Mouse (Mus musculus) liver, embryonic 15.5 days (tissue): ENCODE measurements around the gene Gzmk. TPM values are rescaled to one million over a fixed set of nuclear protein-coding genes. Genes with fewer than 3 reads are reported as not detected.

Source experiments
- ATAC-seq: fragments of 200-750 bp; cut with Nextera tagmentation; 2 replicates; pipeline ENCODE4 v1.8.0; 2017; ENCODE audit warnings: moderate number of reproducible peaks, mild to moderate bottlenecking, moderate library complexity; ENCODE audit not compliant: insufficient read depth
- H3K27ac ChIP-seq: fragments of 300-500 bp; sonication (generic); replicated peaks from 2 replicates; pipeline ENCODE4 v1.5.1; 2015; ENCODE audit warnings: mild to moderate bottlenecking, inconsistent platforms
- H3K27me3 ChIP-seq: fragments of 300-500 bp; sonication (generic); 2 replicates; pipeline ENCODE4 v1.6.1; 2015; ENCODE audit warnings: mild to moderate bottlenecking, inconsistent platforms
- H3K36me3 ChIP-seq: fragments of 300-500 bp; sonication (generic); replicated peaks from 2 replicates; pipeline ENCODE4 v1.6.1; 2015; ENCODE audit warnings: moderate library complexity, mild to moderate bottlenecking, inconsistent platforms
- H3K4me1 ChIP-seq: fragments of 300-500 bp; sonication (generic); replicated peaks from 2 replicates; pipeline ENCODE4 v1.6.1; 2015; ENCODE audit warnings: inconsistent platforms
- H3K4me2 ChIP-seq: fragments of 300-500 bp; sonication (generic); 2 replicates; pipeline ENCODE4 v1.6.1; 2015; ENCODE audit warnings: moderate library complexity, mild to moderate bottlenecking, inconsistent platforms
- H3K4me3 ChIP-seq: fragments of 300-500 bp; sonication (generic); replicated peaks from 2 replicates; pipeline ENCODE4 v1.5.1; 2015; ENCODE audit warnings: mild to moderate bottlenecking, inconsistent platforms
- H3K9ac ChIP-seq: fragments of 300-500 bp; sonication (generic); 2 replicates; pipeline ENCODE4 v1.6.1; 2015; ENCODE audit warnings: moderate library complexity, mild to moderate bottlenecking, inconsistent platforms
- H3K9me3 ChIP-seq: fragments of 300-500 bp; sonication (generic); replicated peaks from 2 replicates; pipeline ENCODE4 v1.6.1; 2016; ENCODE audit warnings: inconsistent platforms
- WGBS: fragments of 180-500 bp; shearing (Covaris S2); methylation state at CpG from one replicate; pipeline ENCODE4 v1.1.7; 2015; ENCODE audit warnings: mixed read lengths; ENCODE audit not compliant: insufficient replicate concordance; 5-methylcytosine and 5-hydroxymethylcytosine counted together
- polyA plus RNA-seq: library from polyadenylated mRNA; unstranded; fragments of >200 nt; fragmentation: Nextera tagmentation; extraction: Ambion mirVana; gene quantifications from 2 replicates; pipeline ENCODE4 v1.2.1, GENCODE M21; 2015

Gzmk gene
- polyA plus RNA-seq, 1 experiment from 2014 or later: not detected

DNA sequence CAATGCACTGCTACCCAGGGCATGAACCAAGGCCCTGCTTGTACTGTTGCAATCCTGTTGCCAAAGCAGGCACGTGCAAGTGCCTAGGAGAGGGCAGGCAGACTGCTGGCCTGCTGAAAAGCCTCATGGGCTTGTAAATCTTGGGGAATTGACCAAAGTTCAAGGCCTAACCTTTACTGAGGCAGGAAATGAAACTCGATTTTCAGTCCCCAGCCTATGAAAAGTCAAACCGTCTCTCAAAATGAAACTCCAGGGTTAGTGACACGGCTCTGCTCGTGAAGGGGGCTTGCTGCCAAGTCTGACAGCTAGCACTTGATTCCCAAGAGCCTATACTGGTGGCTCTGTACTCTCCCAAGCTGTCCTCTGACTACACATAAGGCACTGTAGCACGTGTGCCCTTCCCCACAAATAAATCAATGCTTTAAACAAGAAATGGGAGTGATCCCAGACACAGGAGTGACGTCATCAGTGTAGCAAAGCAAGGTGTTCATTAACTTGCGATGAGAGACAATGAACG is 57.6 kb downstream of the Gzmk start:
- no peak for ATAC-seq
- Histone ChIP-seq H3K9me3 (no peaks in the 10 kb centered on the region), H3K36me3 (no peaks in the 10 kb centered on the region), H3K4me3 (no peak overlapping the region), H3K4me1 (no peaks in the 10 kb centered on the region), H3K4me2 (no peak overlapping the region), H3K27ac (no peak overlapping the region), H3K27me3 (no peaks in the 10 kb centered on the region), H3K9ac (no peak overlapping the region)
- 46% methylated on average over 9 of the region's 9 CpGs for WGBS

DNA sequence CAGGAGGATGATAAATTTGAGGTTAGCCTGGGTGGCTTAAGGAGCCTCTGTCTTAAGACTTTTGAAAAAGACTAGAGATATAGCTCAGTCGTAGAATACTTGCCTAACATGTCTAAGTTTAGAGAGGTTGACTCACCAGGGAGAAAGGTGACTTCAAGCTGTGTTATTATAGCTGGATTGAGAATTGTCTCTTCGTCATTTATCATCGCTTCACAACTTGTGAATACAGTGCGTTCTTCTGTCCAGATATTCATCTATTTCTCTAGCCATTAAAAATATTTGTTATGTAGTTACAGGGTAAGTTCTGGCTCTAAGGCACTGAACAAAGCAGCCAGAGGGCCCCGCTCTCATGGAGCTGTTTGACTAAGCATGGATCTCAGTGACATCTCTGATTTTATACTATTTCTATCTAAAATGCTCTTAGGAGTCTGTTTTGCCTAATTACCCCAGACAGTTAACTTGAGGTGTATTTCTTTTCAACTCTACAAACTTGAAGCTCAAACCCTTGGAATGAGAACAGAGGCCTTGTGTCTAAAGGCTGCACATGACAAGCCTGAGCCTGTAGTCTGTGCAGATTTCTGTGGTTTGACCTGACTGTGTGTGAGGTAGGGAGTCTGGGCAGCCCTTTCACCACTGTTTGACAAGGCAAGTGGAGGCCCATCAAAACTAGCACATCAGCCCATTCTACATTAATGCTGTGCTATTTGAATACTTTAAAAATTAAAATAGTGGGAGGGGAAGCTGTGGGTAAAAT is 61.3 kb downstream of the Gzmk start:
- Histone ChIP-seq H3K4me3 (no peak overlapping the region), H3K27me3 (no peaks in the 10 kb centered on the region), H3K36me3 (no peaks in the 10 kb centered on the region), H3K27ac (no peak overlapping the region), H3K9me3 (no peaks in the 10 kb centered on the region), H3K4me2 (no peak overlapping the region), H3K9ac (no peak overlapping the region), H3K4me1 (no peaks in the 10 kb centered on the region)
- WGBS: 71% methylated on average over 5 of the region's 5 CpGs
- ATAC-seq: no peak

GRCm38 (mm10) chr13:113151556-113151955 is 74.2 kb downstream of the Gzmk start:
- no peak overlapping the region for H3K4me2 ChIP-seq
- H3K27ac ChIP-seq: no peak overlapping the region
- no peak overlapping the region for H3K4me3 ChIP-seq
- no peaks in the 10 kb centered on the region for H3K9me3 ChIP-seq
- H3K36me3 ChIP-seq: no peaks in the 10 kb centered on the region
- no peaks in the 10 kb centered on the region for H3K27me3 ChIP-seq
- H3K4me1 ChIP-seq: no peaks in the 10 kb centered on the region
- no peak overlapping the region for H3K9ac ChIP-seq
- 76% methylated on average over 4 of the region's 4 CpGs for WGBS
- ATAC-seq: no peak

DNA sequence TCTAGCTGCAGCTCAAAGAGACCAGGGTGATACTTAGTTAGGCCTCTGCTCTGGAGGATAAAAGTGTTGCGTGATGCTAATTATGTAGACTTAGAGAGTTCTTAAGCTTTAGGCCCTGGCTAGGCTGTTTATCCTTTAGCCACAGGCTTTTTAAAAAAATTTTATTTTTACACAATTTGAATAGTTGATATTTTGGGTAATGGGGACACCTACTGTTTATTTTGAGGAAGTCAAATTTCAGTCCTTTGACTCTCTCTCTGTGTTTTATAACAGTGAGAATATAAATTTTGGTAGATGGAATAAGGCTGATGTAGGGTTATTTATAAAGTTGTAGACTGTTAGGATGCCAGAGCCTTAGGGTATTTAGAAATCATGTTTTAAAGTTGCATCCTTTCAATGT is 86.1 kb downstream of the Gzmk start:
- ATAC-seq: no peak
- Histone ChIP-seq H3K9me3 (no peaks in the 10 kb centered on the region), H3K4me2 (no peak overlapping the region), H3K4me1 (no peaks in the 10 kb centered on the region), H3K27me3 (no peaks in the 10 kb centered on the region), H3K27ac (no peak overlapping the region), H3K9ac (no peak overlapping the region), H3K36me3 (no peaks in the 10 kb centered on the region), H3K4me3 (no peak overlapping the region)
- whole genome bisulfite sequencing: 62% methylated on average over 1 of the region's 1 CpGs

GRCm38 (mm10) chr13:113129974-113130373 is 95.7 kb downstream of the Gzmk start:
- H3K9me3 ChIP-seq: no peaks in the 10 kb centered on the region
- no peak overlapping the region for H3K27ac ChIP-seq
- H3K4me3 ChIP-seq: no peak overlapping the region
- H3K36me3 ChIP-seq: no peaks in the 10 kb centered on the region
- WGBS: 83% methylated on average over 1 of the region's 1 CpGs
- H3K4me2 ChIP-seq: no peak overlapping the region
- no peak for ATAC-seq
- H3K9ac ChIP-seq: no peak overlapping the region
- no peaks in the 10 kb centered on the region for H3K4me1 ChIP-seq
- H3K27me3 ChIP-seq: no peaks in the 10 kb centered on the region

Other genes starting within 250 kb of the Gzmk start
- gene Ccno, start 238.1 kb downstream of the Gzmk start, polyA plus RNA-seq: 0.15 and 0.48 TPM in 2 replicates
- gene Mcidas, start 232.1 kb downstream of the Gzmk start, polyA plus RNA-seq: not detected in 2 replicates
- not detected in 2 replicates for gene Cdc20b, start 190.8 kb downstream of the Gzmk start, polyA plus RNA-seq
- 5.7 and 6.7 TPM in 2 replicates for gene Gpx8, start 179.5 kb downstream of the Gzmk start, polyA plus RNA-seq
- 2.2 and 2.3 TPM in 2 replicates for gene Gzma, start 124.9 kb downstream of the Gzmk start, polyA plus RNA-seq
- gene Esm1, start 16.2 kb downstream of the Gzmk start, polyA plus RNA-seq: 0.58 and 0.61 TPM in 2 replicates
- gene BC067074, start 67.3 kb upstream of the Gzmk start, polyA plus RNA-seq: 0.18 and 0.24 TPM in 2 replicates